Mouse (Mus musculus) embryonic fibroblast, embryonic 13.5 days (primary cell): ENCODE measurements at regions not wholly inside any gene's neighbourhood (a gene's known extent, or its start where the extent isn't known, plus 50 kb on each side); places are given as distances from the start of the nearest gene placed in this dataset.

Source experiments
- CTCF ChIP-seq: IDR thresholded peaks from 2 replicates; pipeline ENCODE4 v1.5.1; 2011; ENCODE audit warnings: mild to moderate bottlenecking, control low read depth, low read length, moderate library complexity, borderline replicate concordance; ENCODE audit not compliant: insufficient read depth
- POLR2A ChIP-seq: IDR thresholded peaks from 2 replicates; pipeline ENCODE4 v1.6.1; 2011; ENCODE audit warnings: low read depth, mild to moderate bottlenecking, control low read depth, low read length, moderate library complexity

DNA sequence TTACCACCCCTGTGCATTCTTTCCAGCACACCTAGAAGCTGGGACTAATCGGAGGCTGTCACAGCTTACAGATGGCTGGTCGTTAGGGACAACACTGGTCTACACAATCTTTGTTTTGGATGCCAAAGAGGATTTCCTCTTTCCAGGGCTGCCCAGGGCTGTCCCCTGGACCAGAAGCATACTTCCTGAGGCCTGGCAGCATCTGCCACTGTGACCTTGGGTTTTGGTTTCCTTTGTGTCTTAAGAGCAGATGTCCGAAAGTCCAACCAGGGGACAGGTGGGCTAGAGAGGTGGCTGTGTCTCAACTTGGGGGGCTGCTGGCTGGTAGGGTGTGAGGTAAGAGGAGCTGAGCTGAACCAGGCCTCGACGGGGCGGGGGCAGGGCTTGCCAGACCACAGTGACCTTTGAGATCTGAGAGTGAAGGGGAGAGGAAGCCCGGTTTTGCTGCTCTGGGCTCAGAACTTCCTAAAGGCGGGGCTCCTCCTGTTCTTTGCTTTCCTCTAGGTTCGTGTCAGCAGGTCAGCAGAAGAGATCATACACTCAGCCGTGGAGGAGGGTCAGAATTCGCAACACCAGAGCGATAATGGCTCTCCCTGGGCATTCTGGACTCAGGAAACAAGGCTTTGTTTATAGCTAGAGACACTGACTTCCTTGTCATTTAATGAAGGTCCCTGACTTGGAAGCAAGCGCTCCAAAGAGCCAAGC lies 64.2 kb upstream of the Elk3 start:
- TF ChIP-seq CTCF = no peak
- TF ChIP-seq POLR2A = no peak
